Mouse (Mus musculus): Measurements from ENCODE around the gene Sh2b3. TPM values are rescaled to one million over a fixed set of nuclear protein-coding genes. Genes with fewer than 3 reads are reported as not detected.
A peak's percentile ranks its signal among the peaks of the same experiment; 100 is the strongest.
"Not testable (repeated sequence)": the region's sequence is repeated elsewhere in the genome, so short reads cannot be mapped to it uniquely, and the experiment has no call there.

The Sh2b3 gene
- 10 to 100 TPM; 18.3 to 22.5 TPM for total RNA-seq (2021)
- long read RNA-seq, experiment 1, full-length matches to known transcripts: 29 of 41 reads
- long read RNA-seq, experiment 1, partial matches to known transcripts: 5 of 41 reads
- long read RNA-seq, experiment 1, other reads (novel, unspliced or antisense): 7 of 41 reads
- long read RNA-seq, experiment 2, full-length matches to known transcripts: 19 of 35 reads
- long read RNA-seq, experiment 2, partial matches to known transcripts: 5 of 35 reads
- long read RNA-seq, experiment 2, other reads (novel, unspliced or antisense): 11 of 35 reads

DNA sequence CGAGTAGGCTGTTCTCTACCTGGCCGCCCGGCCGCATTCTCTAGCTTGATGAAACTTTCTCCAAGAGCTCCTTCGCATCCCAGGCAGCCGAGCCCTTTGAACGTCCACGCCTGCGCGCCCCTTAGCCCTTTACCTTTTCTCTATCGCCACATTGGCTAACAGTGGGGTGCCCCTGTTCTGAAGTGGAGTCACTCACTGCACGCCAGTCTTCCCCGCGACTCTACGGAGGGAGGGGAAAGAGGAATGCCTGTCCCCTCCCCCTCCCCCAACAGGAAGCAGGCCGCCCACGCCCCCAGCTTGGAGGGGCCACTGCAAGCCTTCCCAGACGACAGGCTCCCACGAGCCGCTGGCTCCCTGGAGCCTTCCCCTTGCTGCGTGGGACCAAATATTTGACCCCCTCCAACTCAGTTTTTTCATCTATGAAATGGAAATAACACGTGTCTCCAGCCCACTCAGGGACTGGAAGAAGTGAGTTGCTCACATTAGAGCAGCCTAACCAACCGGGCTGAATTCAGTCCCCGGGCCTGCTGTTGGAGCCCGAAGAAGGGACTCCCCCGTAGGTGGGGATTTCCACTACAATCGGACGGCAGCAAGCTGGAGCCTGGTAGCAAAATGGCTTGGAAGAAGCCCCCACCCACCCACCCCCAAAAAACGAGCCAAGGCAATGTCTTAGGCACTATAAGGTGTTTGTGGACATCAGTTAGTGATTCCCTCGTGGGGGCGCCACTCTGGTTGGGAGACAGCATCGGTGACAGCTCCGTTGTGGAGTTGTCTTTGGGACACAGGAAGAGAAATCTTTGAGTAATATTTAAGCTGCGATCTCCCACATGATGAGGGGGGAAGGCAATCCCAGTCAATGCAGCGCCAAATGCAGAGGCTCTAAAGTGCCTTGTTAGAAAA, at the start of gene Sh2b3:
Sh2b3 (minus strand) TSS at position 206 of the 900 bp plus-strand sequence.
- DNase-seq: peak; percentile 51

DNA sequence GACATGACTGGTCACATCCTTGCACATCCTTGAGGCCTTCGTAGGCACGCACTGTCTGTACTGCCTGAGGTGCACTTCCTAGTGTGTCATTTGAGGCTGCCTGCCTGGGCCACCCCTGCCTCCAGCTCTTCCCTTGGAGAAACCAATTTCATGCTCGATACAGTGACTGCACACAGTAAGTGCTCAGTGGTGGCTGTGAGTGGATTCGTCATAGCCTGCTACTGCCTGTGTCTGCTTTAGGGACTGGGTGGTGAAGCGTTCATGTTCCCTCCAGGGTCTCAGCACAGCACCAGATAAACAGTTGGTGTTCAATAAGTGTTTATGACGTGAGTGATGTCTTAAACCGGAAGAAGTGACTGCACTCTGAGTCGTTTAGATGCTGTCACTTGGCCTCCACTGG, 45.9 kb upstream of the Sh2b3 start:
- no peak for DNase-seq

GRCm38 (mm10) chr5:121879211-121879610, 41.8 kb upstream of the Sh2b3 start:
- DNase-seq: peak; percentile 48

DNA sequence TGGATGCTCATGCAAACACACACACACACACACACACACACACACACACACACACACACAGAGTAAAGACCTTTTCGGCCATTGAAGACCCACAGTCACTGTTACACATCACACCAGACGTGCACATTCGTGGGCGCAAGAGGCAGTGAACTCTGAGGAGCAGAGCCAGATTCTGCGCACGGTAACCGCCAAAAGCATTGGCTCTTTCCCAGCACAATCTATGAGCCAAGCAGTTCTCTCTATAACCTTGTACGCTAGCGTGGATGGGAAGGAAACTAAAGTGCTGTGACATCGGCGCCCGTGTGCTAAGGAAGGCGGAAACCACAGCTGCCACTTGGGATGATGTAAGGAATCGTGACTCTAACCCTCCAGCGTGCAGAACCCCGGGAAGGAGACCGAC, 41.3 kb upstream of the Sh2b3 start:
- no peak for DNase-seq

- no peak for DNase-seq
Measured at GRCm38 (mm10) chr5:121876901-121877300, 39.5 kb upstream of the Sh2b3 start.

- no peak for DNase-seq
Measured at GRCm38 (mm10) chr5:121875041-121875440, 37.6 kb upstream of the Sh2b3 start.

DNA sequence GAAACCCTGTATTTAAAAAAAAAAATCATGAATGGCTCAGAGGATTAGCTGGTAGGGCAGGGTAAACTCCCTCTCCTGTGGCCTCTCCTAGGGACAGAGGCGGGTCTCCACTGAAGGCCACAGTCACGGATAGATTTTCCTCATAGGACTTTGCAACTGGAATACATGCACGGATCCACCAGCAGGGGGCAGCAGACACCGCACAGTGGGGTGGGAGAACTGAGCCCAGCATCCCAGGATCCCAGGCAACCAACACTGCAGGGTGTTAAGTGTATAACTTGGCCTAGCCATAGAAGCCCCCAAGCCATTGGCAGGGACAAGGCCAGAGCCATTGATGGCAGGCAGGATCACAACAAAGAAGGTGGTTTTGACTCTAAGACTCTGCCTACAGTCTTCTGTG, 34.7 kb upstream of the Sh2b3 start:
- DNase-seq: peak; percentile 92

GRCm38 (mm10) chr5:121871515-121872030, 34.1 kb upstream of the Sh2b3 start:
- DNase-seq: no peak

DNA sequence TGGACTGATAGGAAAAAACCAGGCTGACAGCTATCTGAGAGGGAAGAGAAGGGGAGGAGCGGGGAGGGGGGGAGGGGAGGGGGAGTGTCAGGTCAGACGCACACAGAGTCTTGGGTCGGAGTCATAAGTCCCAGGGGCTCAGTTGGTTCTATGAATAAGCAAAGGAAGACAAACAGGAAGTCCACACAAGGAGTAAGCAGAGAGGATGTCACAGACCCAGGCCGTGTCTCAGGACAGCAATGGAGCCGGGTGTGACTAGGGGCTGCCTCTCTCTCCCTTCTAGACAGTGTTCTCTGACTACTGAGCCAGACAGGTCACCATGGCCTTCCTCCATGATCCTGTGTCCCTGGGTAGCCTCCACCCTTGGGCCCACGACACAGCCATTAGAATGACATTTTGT, 33.4 kb upstream of the Sh2b3 start:
- DNase-seq: no peak

GRCm38 (mm10) chr5:121867963-121868362, 30.5 kb upstream of the Sh2b3 start:
- no peak for DNase-seq

DNA sequence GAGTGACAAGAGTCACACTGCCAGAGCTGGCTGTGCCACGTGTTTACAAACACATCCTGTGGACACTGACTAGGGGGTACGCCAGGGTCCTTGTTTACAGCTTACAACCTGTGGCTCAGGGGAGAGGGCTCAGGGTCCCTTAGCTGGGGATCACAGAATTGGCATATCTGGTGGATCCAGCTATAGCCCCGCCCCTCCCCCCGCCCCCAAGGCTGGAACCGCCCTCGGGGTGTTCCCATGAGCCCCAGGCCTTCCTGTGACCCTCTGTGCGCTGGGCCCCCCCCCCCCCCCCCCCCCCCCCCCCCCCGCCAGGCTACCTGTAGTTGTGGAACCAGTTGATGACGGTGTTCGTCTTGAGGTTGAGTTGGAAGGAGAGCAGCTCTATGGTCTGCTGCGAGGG, 26.9 kb upstream of the Sh2b3 start:
- DNase-seq: no peak

- DNase-seq: no peak
Measured at GRCm38 (mm10) chr5:121861964-121862363, 24.5 kb upstream of the Sh2b3 start.

GRCm38 (mm10) chr5:121858427-121858826, 21.0 kb upstream of the Sh2b3 start:
- no peak for DNase-seq

DNA sequence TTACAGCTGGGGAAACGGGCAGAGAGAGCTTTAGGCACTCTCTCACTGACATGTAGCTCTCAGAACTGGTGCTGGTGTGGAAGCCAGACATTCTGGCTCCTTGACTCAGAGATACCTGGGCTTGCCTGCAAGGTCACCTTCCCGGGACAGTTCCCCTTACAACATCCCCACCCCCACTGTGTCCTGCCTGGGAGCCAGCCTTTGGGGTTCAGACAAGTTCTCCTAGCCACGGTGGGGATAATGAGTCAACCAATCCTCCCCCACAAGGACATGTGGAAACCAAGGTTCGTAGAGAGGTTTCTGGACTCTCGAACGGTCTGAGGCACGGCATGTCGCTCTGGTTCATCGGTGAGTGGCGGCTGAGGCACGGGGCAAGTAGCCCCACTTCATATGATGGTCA, 19.3 kb upstream of the Sh2b3 start:
- DNase-seq: no peak

DNA sequence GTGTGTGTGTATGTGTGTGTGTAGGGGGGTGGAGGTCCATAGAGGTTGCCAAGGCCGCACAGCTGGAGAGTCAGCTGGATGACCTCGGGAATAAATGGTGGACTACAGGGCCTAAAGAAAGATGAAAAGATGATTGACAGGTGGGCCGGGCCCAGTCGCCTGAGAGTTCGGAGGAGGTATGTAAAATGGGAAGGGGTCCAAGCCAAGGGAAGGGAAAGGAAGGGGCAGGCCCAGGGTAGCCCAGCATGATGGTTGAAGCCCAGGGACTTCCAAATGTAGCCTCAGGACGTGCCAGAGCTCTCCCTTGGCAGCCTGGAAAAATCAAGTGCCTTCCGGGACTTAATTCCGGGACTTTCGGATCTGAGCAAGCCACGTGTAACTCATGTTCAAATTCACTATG, 17.3 kb upstream of the Sh2b3 start:
- DNase-seq: no peak

- DNase-seq: no peak
Measured at GRCm38 (mm10) chr5:121853368-121854051, 16.1 kb upstream of the Sh2b3 start.

- no peak for DNase-seq
Measured at GRCm38 (mm10) chr5:121849478-121850349, 12.3 kb upstream of the Sh2b3 start.

DNA sequence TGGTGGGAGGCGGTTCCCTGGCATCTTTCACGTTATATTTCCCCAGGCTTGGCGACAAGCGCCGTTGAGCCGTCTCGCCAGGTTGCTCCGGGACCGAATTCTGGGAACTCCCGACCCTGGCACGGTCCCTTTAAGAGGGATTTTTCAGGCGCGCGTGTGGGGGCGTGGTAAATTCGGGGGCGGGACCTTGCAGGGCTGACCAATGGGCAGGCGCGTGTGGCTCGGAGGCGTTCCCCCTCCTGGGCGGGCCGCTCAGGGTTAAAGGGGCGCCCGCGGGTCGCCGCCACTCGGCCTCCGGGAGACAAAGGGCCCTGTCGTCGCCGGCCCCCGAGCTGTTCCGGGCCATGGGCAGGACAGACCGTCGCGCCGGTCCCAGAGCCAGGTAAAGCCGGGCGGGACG, 11.3 kb upstream of the Sh2b3 start, which contains the start of gene Pheta1:
Pheta1 (plus strand) TSS at position 242 of the 400 bp plus-strand sequence.
- DNase-seq: peak; percentile 94

DNA sequence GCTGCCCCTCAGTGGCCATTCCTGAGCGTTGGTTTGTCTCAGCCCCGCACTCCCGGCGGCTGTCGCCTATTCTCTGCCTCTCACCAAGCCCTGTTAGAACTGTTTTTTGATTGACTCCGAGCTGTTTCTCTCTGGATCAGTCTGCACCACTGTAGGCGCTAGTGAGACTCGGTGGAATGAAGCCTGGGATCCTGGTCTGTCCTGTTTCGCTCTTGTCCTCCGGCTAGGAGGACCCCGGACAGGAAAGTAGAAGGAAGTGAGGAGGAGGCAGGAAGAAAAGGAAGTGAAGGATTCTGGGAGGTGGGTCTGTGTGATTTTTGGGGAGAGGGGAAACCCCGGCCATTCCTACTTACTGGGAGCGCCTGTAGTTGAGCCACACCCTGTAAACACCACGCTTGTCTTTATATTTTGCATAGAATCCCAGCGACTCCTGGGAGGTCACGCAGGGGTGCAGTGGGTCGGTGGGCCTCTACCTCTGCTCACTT, 10.6 kb upstream of the Sh2b3 start:
- DNase-seq: no peak

- not testable (repeated sequence) for DNase-seq
Measured at GRCm38 (mm10) chr5:121847269-121847668, 9.8 kb upstream of the Sh2b3 start.

DNA sequence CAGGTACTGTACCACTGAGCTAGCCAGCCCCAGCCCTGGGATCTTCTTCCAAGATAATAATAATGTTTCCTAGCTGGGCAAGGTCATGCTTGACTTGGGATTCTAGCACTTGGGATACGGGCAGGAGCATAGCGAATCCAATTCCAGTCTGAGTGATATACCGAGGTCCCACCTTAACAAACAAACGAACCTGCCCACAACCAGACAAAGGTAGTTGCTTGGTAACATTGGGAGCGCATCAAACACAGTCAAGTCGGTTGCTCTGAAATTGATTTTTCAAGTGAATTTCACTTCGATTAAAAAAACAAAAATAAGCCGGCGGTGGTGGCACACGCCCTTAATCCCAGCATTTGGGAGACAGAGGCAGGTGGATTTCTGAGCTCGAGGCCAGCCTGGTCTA, 8.9 kb upstream of the Sh2b3 start:
- DNase-seq: no peak
